Mouse (Mus musculus) cerebellum, adult 9-10 months (tissue): ENCODE data around the gene Ppp1r13l.

Source experiments
- DNase-seq: peaks from one replicate; pipeline ENCODE4 v3.0.0; 2022

The Ppp1r13l gene

DNA sequence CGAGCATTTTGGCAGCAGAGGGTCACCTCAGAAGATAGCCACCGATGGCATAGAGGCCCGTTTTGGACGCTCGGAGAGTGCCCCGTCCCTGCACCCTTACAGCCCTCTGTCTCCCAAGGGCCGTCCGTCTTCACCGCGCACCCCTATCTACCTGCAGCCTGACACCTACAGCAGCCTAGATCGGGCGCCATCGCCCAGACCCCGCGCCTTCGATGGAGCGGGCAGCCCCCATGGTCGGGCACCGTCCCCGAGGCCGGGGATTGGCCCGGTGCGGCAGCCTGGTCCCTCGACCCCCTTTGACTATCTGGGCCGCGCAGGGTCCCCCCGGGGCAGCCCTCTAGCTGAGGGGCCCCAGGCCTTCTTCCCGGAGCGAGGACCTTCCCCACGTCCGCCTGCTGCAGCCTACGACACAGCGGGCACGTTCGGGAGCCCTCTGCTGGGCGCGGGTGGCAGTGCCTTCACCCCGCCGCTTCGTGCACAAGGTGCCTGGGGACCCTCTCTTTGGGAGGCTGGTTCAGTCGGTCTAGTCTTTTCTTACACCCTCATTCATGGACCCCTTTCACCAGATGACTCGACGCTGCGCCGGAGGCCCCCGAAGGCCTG is 10.4 kb downstream of the Ppp1r13l start:
- DNase-seq = peak; percentile 77

DNA sequence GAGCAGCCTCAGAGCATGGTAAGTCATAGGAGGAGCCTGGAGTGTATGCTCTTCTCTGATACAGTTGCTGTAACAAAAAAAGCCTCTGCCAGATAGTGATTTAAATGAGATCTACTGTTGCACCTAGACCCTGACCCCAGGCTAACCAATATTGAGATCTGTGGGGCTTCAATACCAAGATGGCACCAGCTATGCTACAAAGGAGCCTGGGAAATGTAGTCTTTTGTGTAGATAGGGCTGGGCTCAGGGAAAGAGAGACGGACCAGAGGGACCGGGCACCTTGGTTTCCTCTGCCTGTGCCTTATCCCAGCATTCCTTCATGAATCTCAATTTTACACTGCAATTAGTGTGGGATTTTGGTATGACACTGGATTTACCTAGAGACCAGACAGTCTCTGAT is 13.8 kb downstream of the Ppp1r13l start:
- no peak for DNase-seq

DNA sequence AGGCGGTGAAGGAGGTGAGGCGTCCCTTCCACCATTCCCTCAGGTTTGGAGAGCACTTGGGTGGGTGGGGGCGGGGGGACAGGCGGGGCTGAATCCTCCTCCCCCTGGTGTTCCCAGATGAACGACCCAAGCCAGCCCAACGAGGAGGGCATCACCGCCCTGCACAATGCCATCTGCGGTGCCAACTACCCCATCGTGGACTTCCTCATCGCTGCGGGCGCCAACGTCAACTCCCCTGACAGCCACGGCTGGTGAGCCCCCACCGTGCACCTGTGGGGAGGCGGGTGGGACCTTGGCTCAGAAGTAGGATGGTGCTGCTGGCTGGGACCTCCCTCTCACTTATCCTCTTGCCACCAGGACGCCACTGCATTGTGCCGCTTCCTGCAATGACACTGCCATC is 15.8 kb downstream of the Ppp1r13l start:
- no peak for DNase-seq

DNA sequence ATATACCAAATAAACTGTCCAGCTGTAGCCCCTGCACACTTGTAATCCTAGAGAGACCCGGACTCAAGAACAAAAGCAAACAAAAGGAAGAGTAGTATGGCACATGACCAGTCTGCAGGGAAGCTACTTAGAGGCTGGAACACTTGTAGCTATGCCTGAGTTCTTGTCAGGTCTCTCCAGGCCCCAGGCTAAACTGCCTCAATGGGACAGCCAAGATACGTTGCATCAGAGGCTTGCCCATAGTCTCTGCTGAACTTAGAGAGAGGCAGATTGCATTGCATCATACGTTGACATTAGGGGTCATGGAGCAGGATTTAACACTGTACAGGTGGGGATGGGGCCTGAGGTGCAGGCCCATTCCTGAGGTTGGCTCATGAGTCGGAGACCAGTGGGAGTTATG is 16.5 kb downstream of the Ppp1r13l start:
- DNase-seq = no peak

DNA sequence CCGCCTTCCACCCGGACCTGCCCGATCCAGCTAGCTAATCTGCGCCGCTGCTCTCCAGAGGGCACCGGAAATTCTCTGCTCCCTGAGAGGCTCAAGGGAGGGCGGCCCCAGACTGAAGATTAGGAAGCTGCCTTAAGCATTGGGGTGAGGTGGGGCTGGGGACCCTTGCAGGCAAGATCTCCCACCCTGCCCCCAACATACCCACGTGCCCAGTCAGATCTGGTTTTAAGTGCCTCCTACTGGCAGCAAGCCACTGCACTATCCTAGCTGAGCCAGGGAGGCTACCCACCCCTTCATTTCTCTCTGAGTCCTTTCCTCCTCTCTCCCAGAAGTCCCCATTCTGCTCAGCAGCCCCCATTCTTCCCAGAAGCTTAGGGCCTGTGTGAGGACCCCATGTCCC is 18.5 kb downstream of the Ppp1r13l start:
- DNase-seq = no peak

DNA sequence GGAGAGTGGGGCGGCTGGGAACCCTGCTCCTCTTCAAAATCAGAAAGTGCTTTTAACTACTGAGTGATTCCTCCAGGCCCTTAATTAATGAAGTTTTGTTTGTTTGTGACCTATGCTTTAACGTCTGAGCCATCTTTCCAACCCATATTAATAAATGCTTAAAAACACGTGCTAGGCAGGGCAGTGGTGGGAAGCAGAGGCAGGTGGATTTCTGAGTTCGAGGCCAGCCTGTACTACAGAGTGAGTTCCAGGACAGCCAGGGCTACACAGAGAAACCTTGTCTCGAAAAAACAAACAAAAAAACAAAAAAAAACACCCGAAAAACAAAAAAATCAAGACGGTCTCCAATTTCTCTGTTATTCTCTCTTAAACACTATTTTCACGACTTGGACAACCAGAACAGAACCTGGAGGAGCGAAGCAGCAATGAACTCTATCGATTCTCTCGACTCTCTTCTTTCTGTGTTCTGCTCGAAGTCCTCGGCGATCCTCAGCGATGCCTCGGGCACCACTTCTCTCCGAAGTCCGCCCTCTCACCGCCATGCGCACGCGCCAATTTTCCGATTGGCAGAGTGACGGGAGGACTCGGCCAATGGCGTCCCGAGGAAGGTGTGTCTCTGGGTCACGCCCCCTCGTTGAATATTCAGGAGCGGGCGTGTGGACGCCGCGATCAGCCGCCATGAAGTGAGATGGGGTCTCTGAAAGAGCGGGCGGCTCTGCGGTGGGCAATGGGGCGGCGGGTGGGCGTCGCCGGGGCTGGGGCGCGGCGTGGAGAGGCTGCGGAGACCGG is 22.0 kb downstream of the Ppp1r13l start, which contains the start of gene Ercc2:
Gene Ercc2, plus strand, starts transcription at position 634 of the 789 bp plus-strand sequence.
- DNase-seq = peak; percentile 98

DNA sequence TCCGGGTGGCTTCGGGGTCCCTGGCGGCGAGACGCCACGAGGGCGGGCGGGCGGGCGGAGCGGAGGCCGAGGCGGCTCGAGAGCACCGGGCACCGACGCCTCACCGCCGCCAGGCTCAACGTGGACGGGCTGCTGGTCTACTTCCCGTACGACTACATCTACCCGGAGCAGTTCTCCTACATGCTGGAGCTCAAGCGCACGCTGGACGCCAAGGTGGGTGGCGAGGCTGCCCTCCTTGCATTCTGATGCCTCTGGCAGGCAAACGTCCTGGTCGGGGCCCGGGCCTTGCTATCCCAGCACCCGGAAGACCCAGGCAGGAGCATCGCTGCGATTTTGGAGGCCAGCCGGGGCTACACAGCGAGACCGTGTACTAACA is 22.6 kb downstream of the Ppp1r13l start:
- peak; percentile 51 for DNase-seq

DNA sequence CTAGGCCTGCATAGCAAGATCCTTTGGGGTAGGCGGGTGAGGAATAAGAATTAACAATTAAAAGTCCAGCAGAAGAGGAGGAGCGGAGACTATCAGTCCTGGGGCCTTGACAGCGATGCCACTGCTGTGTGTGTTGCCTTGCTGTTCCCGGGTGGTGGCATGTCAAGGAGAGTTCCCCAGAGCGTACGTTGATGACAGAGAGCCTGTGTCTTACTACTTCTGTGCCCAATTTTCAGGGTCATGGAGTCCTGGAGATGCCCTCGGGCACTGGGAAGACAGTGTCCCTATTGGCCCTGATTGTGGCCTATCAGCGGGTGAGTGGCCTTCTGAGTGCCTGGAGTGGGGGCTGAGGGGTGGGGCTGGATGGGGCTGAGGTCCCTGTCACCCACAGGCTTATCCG is 24.2 kb downstream of the Ppp1r13l start:
- no peak for DNase-seq

DNA sequence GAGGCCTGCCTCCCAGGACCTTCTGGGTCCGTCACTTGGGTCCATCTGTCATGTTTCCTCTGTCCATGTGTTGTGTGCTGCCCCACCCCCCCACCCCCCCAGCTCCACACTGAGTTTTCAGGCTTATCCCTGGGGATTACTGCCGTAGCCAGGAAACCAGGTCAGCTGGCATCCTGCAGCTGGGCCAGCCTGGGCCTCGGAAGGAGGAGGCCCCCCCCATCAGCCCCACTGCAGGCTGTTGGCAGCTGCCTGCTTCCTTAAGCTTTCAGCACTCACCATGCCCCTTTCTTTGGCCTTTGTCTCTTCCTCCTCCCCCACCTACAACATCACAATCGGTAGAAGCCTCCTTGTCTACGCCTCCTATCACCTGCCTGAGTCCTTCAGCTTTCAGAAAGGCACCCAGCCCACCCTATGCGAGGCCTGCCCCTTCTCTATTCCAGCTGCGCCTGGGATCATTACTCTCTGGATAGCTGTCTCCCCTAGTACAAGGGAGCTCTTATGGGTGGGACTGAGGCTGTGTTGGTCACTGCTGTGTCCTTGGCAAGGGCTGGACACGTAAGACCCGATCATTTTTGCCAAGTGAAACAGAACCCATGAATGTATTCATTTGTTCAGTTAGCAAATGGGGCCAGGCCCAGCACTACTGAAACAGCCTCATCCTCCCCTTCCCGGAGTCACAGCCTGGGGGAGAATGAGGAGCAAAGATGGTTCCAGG is 29.3 kb downstream of the Ppp1r13l start:
- no peak for DNase-seq

DNA sequence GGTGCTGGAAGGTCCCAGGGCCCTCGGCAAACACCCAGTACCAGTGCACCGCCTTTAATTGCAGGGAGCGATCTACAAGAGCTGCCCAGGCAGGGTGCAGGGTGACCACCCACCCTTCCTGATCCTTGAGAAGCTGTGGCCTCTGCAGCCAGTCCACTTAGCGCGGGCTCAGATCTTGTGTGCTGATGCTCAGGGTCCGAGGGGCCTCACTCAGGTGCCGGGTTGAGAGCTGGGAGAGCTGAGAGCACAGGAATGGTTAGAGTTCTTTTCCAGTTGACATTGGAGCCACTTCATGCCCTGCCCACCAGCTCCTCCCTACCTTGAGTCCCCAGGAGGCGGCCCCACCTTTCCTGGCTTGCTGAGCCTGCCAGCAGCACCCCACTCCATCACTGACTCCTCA is 34.9 kb downstream of the Ppp1r13l start:
- no peak for DNase-seq

DNA sequence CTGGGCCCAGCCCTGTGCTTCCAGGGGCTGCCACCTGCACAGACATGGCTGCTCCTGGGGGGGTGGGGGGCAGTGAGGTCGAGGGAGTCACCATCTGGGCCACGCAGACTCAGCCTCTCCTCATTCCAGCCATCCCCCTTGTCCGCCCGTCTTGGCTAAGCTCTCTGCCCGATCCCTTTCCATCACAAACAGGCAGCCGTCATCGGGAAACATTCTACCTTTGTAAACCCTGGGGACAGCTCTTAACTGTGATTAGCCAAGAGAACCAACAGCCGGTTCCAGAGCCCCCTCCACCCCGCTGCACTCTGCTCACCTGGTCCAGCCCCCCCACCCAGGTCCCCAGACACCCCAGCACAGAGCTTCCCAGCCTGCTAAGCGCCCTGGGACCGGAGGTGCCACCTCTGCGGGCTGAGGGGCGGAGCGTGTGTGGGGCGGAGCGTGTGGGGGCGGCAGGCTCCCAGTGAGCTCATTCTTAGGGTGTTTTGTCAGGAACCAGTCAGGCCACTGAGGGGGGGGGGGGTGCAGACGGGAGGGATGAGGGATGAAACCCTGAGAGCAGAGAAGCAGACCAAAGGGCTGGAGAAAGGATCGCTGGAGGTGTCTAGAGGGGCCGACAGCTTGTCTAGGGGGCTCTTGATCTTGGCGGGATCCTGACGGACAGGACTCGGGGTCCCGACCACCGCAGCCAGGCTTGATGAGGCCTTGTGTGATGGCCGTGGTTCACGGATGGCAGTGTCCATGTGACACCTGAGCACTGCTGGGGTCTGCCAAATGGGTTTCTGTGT is 40.1 kb downstream of the Ppp1r13l start:
- DNase-seq = no peak

DNA sequence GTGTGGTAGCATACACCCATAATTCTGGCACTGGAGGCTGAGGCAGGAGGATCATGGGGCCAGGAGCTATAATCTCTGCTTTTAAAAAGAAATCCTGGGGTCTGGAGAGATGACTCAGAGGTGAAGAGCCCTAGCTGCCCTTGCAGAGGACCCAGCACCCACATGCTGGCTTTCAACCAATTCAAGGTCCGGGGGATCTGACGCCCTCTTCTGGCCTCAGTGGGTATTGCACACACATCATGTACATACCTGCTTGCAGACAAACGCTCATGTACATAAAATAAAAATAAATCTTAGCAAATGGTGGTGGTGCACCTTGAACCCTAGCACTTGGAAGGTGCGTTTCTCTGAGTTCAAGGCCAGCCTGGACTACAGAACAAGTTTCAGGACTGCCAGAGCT is 41.4 kb downstream of the Ppp1r13l start:
- DNase-seq = no peak

DNA sequence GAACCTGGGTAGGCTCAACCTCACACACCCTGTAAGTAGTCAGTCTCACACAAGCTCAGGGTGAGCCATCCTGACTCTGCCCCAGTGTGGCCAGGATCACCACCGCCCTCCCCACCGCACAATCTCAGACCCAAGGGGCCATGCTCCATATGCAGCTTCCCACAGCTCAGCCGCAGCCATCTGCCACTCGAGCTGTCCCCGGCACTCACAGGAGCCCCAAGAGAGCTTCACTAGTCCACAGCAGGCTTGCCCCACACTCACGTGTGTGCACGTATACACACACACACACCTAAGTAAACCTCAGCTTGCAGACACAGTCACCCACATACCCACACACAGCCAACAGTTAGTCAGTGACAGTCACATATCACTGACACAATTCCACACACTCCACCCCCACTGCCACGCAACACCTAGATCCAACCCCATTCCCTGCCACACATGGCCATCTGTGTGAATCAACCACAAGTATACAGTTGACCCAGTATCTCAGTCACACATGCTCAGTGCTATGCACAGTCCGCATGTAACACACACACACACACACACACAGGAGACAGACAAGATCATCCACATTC is 43.1 kb downstream of the Ppp1r13l start:
- DNase-seq = no peak

DNA sequence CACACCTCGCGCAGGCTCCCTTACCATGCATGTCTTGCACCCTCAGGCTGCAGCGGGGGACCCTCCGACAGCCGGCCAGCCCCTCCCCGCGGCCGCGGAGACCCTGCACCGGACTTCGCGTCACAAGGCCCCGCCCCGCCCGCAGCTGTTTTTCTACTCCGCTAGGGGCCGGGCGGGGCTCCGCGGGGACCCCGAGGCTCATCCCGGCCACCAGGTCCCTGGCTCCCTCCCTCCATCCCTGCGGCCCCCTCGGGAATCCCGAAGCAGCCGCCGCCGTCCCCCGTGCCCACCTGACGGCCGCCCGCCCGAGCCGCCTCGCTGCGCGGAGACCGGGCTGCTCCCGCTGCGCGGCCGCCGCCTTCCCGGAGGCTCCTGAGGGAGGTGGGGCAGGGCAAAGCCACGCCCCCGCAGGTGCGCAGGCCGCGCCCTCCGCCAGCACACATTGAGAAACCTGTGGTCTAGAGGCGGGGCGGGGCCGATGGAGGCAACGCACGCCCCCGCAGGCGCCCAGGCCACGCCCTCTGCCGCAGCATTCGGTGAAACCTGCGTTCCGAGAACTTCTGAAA is 44.3 kb downstream of the Ppp1r13l start, which contains the start of gene Klc3:
Gene Klc3, minus strand, starts transcription at position 374 of the 566 bp plus-strand sequence.
- DNase-seq = no peak

DNA sequence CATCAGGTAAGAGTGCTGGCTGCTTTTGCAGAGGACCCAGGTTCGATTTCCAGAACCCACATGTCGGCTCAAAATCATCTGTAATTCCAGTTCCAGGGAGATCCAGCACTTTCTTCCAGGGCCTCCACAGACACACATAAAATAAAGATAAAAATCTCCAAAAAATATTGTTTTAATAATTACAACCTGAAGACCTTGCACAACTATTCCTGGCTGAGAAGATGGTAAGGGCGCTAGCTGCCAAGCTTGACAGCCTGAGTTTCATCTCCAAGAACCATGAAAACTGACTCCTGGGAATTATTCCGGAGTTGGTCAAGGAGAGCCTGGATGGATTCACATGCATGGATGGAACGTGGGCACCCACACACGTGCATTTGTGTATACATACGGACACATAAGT is 44.9 kb downstream of the Ppp1r13l start, which contains the start of gene Ckm:
Gene Ckm, plus strand, starts transcription at position 301 of the 400 bp plus-strand sequence.
- no peak for DNase-seq

DNA sequence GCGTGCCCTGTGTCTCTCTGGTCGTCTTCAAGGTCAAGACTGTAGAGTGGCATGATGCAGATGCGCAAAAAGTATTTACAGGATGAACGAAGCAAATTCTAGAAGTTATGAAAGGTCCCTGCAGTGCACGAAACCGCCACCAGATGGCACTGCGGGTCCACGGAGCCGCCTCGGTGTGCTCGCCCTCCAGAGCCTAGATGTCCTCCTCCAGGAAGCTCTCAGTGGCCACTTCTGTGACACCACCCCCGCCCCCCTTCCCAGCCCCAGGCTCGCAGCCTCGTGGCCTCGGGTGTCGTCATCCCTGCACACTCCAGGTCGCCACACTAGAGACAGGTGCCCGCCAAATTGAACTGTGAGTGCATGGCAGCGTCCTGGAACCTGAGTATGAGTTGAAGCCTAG is 45.9 kb downstream of the Ppp1r13l start:
- DNase-seq = peak; percentile 79

DNA sequence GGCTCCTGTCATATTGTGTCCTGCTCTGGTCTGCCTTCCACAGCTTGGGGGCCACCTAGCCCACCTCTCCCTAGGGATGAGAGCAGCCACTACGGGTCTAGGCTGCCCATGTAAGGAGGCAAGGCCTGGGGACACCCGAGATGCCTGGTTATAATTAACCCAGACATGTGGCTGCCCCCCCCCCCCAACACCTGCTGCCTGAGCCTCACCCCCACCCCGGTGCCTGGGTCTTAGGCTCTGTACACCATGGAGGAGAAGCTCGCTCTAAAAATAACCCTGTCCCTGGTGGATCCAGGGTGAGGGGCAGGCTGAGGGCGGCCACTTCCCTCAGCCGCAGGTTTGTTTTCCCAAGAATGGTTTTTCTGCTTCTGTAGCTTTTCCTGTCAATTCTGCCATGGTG is 50.2 kb downstream of the Ppp1r13l start:
- DNase-seq = no peak

DNA sequence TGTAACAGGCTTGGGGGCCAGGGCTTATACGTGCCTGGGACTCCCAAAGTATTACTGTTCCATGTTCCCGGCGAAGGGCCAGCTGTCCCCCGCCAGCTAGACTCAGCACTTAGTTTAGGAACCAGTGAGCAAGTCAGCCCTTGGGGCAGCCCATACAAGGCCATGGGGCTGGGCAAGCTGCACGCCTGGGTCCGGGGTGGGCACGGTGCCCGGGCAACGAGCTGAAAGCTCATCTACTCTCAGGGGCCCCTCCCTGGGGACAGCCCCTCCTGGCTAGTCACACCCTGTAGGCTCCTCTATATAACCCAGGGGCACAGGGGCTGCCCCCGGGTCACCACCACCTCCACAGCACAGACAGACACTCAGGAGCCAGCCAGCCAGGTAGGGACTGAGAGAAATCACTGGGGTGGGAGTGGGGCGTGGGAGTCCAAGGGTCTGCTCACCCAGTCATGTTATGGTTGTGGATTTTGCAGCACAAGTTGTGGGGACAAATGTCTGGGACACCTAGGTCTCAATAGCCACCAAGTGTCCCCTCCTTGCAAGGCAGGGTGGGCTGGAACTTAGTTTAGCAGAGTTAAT is 51.3 kb downstream of the Ppp1r13l start:
- DNase-seq = no peak

DNA sequence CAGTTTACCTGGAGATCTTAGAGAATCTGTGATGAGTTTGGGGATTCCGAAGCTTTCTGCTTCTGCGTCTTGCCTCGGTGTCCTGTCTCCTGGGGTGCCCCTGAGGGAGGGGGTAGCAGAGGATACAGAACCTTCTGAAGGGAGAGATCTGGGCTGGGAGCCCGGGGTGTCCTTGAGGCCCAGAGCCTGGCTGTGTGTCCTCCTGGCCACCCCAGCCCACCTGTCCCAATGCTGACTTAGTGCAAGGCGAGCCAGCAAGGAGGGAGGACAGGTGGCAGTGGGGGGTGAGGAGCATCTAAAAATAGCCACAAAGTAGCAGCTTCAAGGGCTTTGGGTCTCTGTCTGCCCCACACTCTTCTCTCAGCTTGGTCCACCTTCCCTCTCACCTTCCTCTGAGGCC is 52.2 kb downstream of the Ppp1r13l start:
- DNase-seq = no peak

DNA sequence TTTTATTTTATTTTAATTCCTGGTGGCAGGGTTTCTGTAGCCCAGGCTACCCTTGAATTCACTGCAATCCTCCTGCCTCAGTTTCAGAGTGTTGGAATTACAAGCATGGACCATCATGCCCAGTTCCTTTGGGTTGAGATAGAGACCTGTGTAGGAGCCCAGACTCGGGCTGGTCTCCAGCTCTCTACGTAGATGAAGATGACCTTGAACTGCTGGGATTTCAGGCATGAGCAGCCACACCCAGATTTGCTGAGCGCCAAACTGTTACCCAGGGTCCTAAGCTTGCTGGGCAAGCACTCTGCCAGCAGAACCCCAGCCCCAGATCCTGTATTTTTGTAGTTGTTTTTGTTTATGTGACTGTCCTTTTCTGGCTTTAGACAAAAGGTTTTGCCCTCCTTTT is 54.0 kb downstream of the Ppp1r13l start:
- no peak for DNase-seq

DNA sequence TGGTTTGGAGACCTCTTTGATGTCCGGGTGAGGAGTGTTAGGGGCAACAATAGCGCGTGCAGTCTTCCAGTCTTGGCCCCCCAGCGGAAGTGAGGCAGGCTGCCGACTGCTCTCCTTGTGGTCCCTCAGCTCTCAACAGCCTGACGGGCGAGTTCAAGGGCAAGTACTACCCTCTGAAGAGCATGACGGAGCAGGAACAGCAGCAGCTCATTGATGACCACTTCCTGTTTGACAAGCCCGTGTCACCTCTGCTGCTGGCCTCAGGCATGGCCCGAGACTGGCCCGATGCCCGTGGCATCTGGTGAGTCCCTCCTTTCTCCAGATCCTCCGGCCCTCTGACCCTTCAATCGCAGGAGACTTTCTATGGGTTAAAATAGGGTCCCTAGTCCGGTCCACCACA is 57.0 kb downstream of the Ppp1r13l start:
- DNase-seq = no peak

DNA sequence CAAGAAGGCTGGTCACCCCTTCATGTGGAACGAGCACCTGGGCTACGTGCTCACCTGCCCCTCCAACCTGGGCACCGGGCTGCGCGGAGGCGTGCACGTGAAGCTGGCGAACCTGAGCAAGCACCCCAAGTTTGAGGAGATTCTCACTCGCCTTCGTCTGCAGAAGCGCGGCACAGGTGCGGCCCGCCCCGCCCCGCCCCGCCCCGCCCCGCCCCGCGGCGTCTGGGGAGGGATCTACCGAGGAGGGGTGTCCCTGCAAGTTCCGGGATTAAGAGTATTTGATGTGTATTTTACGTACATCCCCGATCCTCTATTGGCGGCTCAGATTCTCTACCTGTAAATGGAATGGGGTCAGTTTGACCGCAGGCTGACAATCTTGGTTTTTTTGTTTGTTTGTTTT is 60.6 kb downstream of the Ppp1r13l start:
- no peak for DNase-seq
